Mouse (Mus musculus) embryonic facial prominence, embryonic 10.5 days (tissue): ENCODE results near the gene Gm45140. TPM values are rescaled to one million over a fixed set of nuclear protein-coding genes. Genes with fewer than 3 reads are reported as not detected.

Source experiments
- DNase-seq: peaks from one replicate; pipeline ENCODE4 v3.0.0-alpha.2; 2017; ENCODE audit warnings: low spot score
- H3K27ac ChIP-seq: fragments of 300-500 bp; sonication (generic); replicated peaks from 2 replicates; pipeline ENCODE4 v1.5.1; 2016; ENCODE audit warnings: mild to moderate bottlenecking
- H3K27me3 ChIP-seq: fragments of 300-500 bp; sonication (generic); replicated peaks from 2 replicates; pipeline ENCODE4 v1.6.1; 2016; ENCODE audit warnings: low read depth, mild to moderate bottlenecking; ENCODE audit not compliant: poor library complexity, severe bottlenecking
- H3K36me3 ChIP-seq: fragments of 300-500 bp; sonication (generic); replicated peaks from 2 replicates; pipeline ENCODE4 v1.6.1; 2016; ENCODE audit warnings: mild to moderate bottlenecking, moderate library complexity
- H3K4me1 ChIP-seq: fragments of 300-500 bp; sonication (generic); 2 replicates; pipeline ENCODE4 v1.6.1; 2016
- H3K4me3 ChIP-seq: fragments of 300-500 bp; sonication (generic); 2 replicates; pipeline ENCODE4 v1.5.1; 2016; ENCODE audit warnings: mild to moderate bottlenecking, moderate library complexity
- H3K9me3 ChIP-seq: fragments of 300-500 bp; sonication (generic); 2 replicates; pipeline ENCODE4 v1.6.1; 2016; ENCODE audit warnings: mild to moderate bottlenecking
- WGBS: fragments of 180-500 bp; shearing (Covaris S2); methylation state at CpG from one replicate; pipeline ENCODE4 v1.1.7; 2016; 5-methylcytosine and 5-hydroxymethylcytosine counted together
- polyA plus RNA-seq: library from polyadenylated mRNA; unstranded; fragments of >200 nt; fragmentation: Nextera tagmentation; extraction: Ambion mirVana; gene quantifications from 2 replicates; pipeline ENCODE4 v1.2.1, GENCODE M21; 2016

Gm45140 gene
- polyA plus RNA-seq, 1 experiment from 2014 or later = 2.8 TPM

GRCm38 (mm10) chr6:87740496-87740895 lies 95.1 kb downstream of the Gm45140 start:
- DNase-seq = no peak
- Histone ChIP-seq H3K4me1 (peaks cover 31% of the 10 kb centered on the region), H3K27ac (no peak overlapping the region), H3K27me3 (peaks cover 28% of the 10 kb centered on the region), H3K9me3 (no peaks in the 10 kb centered on the region), H3K4me3 (no peak overlapping the region), H3K36me3 (no peaks in the 10 kb centered on the region)

GRCm38 (mm10) chr6:87739898-87740297 lies 95.7 kb downstream of the Gm45140 start:
- peaks cover 28% of the 10 kb centered on the region for H3K4me1 ChIP-seq
- peaks cover 34% of the 10 kb centered on the region for H3K27me3 ChIP-seq
- WGBS = 64% methylated on average over 6 of the region's 6 CpGs
- no peak for DNase-seq
- no peaks in the 10 kb centered on the region for H3K9me3 ChIP-seq
- H3K4me3 ChIP-seq = no peak overlapping the region
- H3K36me3 ChIP-seq = no peaks in the 10 kb centered on the region
- peak overlapping the region; percentile 62 for H3K27ac ChIP-seq

Other genes starting within 250 kb of the Gm45140 start
- gene Prokr1, start 245.1 kb downstream of the Gm45140 start, polyA plus RNA-seq = 0.87 and 1.2 TPM in 2 replicates
- 12.9 and 13.1 TPM in 2 replicates for gene Aplf, start 163.6 kb downstream of the Gm45140 start, polyA plus RNA-seq
- 0.61 and 1.4 TPM in 2 replicates for gene Efcc1, start 104.9 kb downstream of the Gm45140 start, polyA plus RNA-seq
- gene Gp9, start 57.7 kb downstream of the Gm45140 start, polyA plus RNA-seq = 2.6 TPM in 2 replicates
- 4.1 and 5.5 TPM in 2 replicates for gene Rab43, start 23.6 kb downstream of the Gm45140 start, polyA plus RNA-seq
- 69.4 and 69.8 TPM in 2 replicates for gene Isy1, start 3.0 kb upstream of the Gm45140 start, polyA plus RNA-seq
- 1,409 and 1,454 TPM in 2 replicates for gene Cnbp, start 15.3 kb upstream of the Gm45140 start, polyA plus RNA-seq
- gene Copg1, start 52.0 kb upstream of the Gm45140 start, polyA plus RNA-seq = 157 and 159 TPM in 2 replicates
- gene Hmces, start 78.1 kb upstream of the Gm45140 start, polyA plus RNA-seq = 64.0 and 67.1 TPM in 2 replicates
- gene H1fx, start 145.8 kb upstream of the Gm45140 start, polyA plus RNA-seq = 29.2 and 35.8 TPM in 2 replicates
- 206 and 207 TPM in 2 replicates for gene Rab7, start 209.5 kb upstream of the Gm45140 start, polyA plus RNA-seq
- gene Rpn1, start 248.7 kb upstream of the Gm45140 start, polyA plus RNA-seq = 302 and 327 TPM in 2 replicates